Mouse (Mus musculus): ENCODE measurements around the gene Fam114a1. TPM values are rescaled to one million over a fixed set of nuclear protein-coding genes. Genes with fewer than 3 reads are reported as not detected.

Gene Fam114a1
- total RNA-seq (2023) = 1.5 TPM

DNA sequence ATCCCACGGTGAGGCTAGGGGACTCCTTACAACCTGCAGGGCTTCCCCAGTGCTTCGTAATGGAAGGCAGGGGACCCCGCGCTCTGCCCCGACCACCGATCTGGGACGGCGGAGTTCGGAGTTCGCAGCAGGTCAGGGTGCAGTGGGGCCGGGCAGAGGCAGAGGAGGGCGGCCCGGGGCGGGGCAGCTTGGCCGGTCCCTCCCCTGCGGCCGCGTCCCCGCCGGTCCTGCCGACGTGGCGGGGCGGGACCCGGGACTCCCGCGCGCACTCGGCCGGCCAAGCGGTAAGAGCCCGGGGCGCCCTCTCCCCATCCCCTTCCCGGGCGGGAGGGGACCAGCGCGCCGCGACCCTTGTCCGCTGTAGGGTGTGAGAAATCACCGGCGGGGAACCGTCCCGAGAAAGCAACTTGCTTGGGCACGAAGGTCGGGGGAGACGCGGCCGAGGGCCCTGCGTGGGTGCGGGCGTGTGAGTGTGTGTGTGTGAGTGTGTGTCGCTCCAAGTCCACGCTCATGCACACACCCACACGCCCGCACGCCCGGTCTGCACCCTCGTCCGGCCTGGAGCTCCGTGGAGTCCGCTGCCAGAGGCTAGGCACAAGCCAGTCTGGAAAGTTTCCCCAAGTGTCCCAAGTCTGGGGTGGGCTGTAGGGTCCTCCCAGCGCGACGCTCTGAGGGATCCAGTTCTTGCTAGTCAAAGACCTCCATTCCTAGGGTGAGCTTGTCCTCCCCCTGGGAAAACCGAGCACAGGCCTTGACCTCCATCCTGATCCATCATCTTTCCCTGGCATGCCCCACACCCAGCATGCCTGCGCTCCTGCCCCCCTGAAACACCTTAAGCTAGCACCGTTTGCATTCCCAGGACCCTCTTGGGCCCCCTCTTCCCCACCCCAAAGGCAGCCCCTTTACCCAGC, at the start of gene Fam114a1:
Fam114a1 (plus strand) TSS at position 211 of the 911 bp plus-strand sequence.

DNA sequence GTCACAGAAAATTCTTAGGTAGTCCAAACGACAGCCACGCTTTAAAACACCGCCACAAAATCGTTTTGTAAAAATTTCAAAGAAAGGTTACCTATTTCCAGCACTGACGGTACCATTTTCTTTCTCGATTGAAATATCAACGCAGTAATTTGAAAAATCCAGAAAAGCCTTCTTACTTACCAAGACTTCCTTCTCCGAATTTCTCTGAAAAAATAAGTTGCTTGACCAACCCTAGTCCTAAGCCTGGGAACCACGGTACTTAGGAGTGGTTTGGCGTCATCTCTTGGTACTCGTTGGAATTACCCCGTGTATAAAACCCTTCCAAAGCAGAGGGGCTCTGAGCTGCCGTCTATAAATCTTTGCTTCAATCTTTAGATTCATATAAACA, 10.0 kb upstream of the Fam114a1 start, which contains the start of gene Tlr6:
Tlr6 (minus strand) TSS at position 255 of the 388 bp plus-strand sequence.

Other genes starting within 250 kb of the Fam114a1 start
- 353 TPM for gene Klf3, start 166.7 kb upstream of the Fam114a1 start, total RNA-seq (2023)
- 38.0 TPM for gene Tlr1, start 36.5 kb upstream of the Fam114a1 start, total RNA-seq (2023)
- 15.4 TPM for gene Tlr6, start 10.0 kb upstream of the Fam114a1 start, total RNA-seq (2023)
- gene Tmem156, start 122.1 kb downstream of the Fam114a1 start, total RNA-seq (2023) = 22.3 TPM
- 23.7 TPM for gene Klhl5, start 137.5 kb downstream of the Fam114a1 start, total RNA-seq (2023)
- 2.2 TPM for gene Wdr19, start 229.6 kb downstream of the Fam114a1 start, total RNA-seq (2023)

Data from CD4-positive naive resting alpha-beta T cell, adult 57 days (primary cell).